Mouse (Mus musculus): ENCODE measurements around the gene Ak7.

Gene Ak7

GRCm38 (mm10) chr12:105787626-105788025 is 81.8 kb downstream of the Ak7 start:
- no peak for DNase-seq (ENCODE audit: low read depth, low spot score)

- no peak for DNase-seq (ENCODE audit: low read depth, low spot score)
Measured at GRCm38 (mm10) chr12:105789885-105790284, 84.1 kb downstream of the Ak7 start.

- DNase-seq (ENCODE audit: low read depth, low spot score): no peak
Measured at GRCm38 (mm10) chr12:105794896-105795295, 89.1 kb downstream of the Ak7 start.

GRCm38 (mm10) chr12:105798001-105798400 is 92.2 kb downstream of the Ak7 start:
- no peak for DNase-seq (ENCODE audit: low read depth, low spot score)

- no peak for DNase-seq (ENCODE audit: low read depth, low spot score)
Measured at GRCm38 (mm10) chr12:105805790-105806189, 100.0 kb downstream of the Ak7 start.

- DNase-seq (ENCODE audit: low read depth, low spot score): no peak
Measured at GRCm38 (mm10) chr12:105806205-105806604, 100.4 kb downstream of the Ak7 start.

GRCm38 (mm10) chr12:105807416-105807815 is 101.6 kb downstream of the Ak7 start:
- DNase-seq (ENCODE audit: low read depth, low spot score): no peak

- DNase-seq (ENCODE audit: low read depth, low spot score): no peak
Measured at GRCm38 (mm10) chr12:105808945-105809344, 103.2 kb downstream of the Ak7 start.

- no peak for DNase-seq (ENCODE audit: low read depth, low spot score)
Measured at GRCm38 (mm10) chr12:105810608-105811007, 104.8 kb downstream of the Ak7 start.

- no peak for DNase-seq (ENCODE audit: low read depth, low spot score)
Measured at GRCm38 (mm10) chr12:105813957-105814356, 108.2 kb downstream of the Ak7 start.

GRCm38 (mm10) chr12:105823472-105823871 is 117.7 kb downstream of the Ak7 start:
- DNase-seq (ENCODE audit: low read depth, low spot score): no peak

- peak; percentile 29 for DNase-seq (ENCODE audit: low read depth, low spot score)
Measured at GRCm38 (mm10) chr12:105824743-105825142, 119.0 kb downstream of the Ak7 start.

GRCm38 (mm10) chr12:105825266-105825665 is 119.5 kb downstream of the Ak7 start:
- DNase-seq (ENCODE audit: low read depth, low spot score): no peak

All from c-Kit-negative CD71-positive TER-119-positive erythroid progenitor cells, embryonic 14.5 days (primary cell).